Mouse (Mus musculus) myocyte (in vitro differentiated cells): ENCODE data around the gene Zfp239.

ENCODE experiments used
- E2F4 ChIP-seq: IDR thresholded peaks from one replicate; pipeline ENCODE4 v1.6.1; 2011; ENCODE audit warnings: mild to moderate bottlenecking, control low read depth, moderate library complexity; ENCODE audit not compliant: insufficient read depth
- MAX ChIP-seq: IDR thresholded peaks from one replicate; pipeline ENCODE4 v1.6.1; 2011; ENCODE audit warnings: low read depth, mild to moderate bottlenecking, control low read depth
- MYOG ChIP-seq, 3 experiments: IDR thresholded peaks; one replicate each; pipeline ENCODE4 v1.6.1; 2011; ENCODE audit warnings: control low read depth in 2 of 3, low read depth in 2 of 3, mild to moderate bottlenecking in 2 of 3; ENCODE audit not compliant: insufficient read length in 2 of 3, control insufficient read depth in 1 of 3, insufficient read depth in 1 of 3
- POLR2A ChIP-seq: IDR thresholded peaks from one replicate; pipeline ENCODE4 v1.6.1; 2011; ENCODE audit warnings: low read depth, mild to moderate bottlenecking, control low read depth, moderate library complexity; ENCODE audit not compliant: insufficient read length
- POLR2AphosphoS2 ChIP-seq: IDR thresholded peaks from one replicate; pipeline ENCODE4 v1.6.1; 2011; ENCODE audit warnings: low read depth, control low read depth; ENCODE audit not compliant: insufficient read length
- TCF12 ChIP-seq: IDR thresholded peaks from one replicate; pipeline ENCODE4 v1.6.1; 2011; ENCODE audit warnings: mild to moderate bottlenecking, control low read depth; ENCODE audit not compliant: poor library complexity, insufficient read depth, severe bottlenecking
- TCF3 ChIP-seq: IDR thresholded peaks from one replicate; pipeline ENCODE4 v1.6.1; 2011; ENCODE audit warnings: low read depth, control low read depth; ENCODE audit not compliant: insufficient read length
- USF1 ChIP-seq: IDR thresholded peaks from one replicate; pipeline ENCODE4 v1.6.1; 2011; ENCODE audit warnings: low read depth, mild to moderate bottlenecking, control low read depth, moderate library complexity

DNA sequence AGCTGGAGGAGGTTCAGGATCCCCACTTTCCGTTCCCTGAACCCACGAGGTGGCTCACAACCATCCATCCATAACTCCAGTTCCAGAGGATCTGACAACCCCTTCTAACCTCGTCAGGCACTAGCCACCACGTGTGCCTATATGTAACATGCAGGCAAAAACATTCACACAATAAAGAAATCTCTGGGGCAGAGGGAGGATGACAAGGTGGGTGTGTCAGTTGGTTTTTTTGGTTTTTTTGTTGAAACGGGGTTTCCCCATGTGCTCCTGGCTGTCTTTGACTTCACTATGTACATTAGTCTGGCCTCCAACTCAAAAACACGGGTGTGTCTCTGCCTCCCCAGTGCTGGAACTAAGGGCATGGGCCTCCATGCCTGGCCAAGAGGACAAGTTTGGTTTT, 28.4 kb downstream of the Zfp239 start:
- TF ChIP-seq TCF12, result no peak
- no peak for TF ChIP-seq POLR2A
- no peak for TF ChIP-seq USF1
- TF ChIP-seq TCF3, result no peak
- no peak for TF ChIP-seq E2F4
- TF ChIP-seq POLR2AphosphoS2, result no peak
- TF ChIP-seq MAX, result no peak
- TF ChIP-seq MYOG (IDR thresholded peaks at IDR 0.05; ENCODE audit: control insufficient read depth in 1 of 3, insufficient read depth in 1 of 3, insufficient read length in 2 of 3, low read depth in 2 of 3), result no peak
